Mouse (Mus musculus) heart, embryonic 14.5 days (tissue): ENCODE data around the gene Pih1d3. TPM values are rescaled to one million over a fixed set of nuclear protein-coding genes. Genes with fewer than 3 reads are reported as not detected.

ENCODE experiments used
- ATAC-seq: fragments of 200-750 bp; cut with Nextera tagmentation; 2 replicates; pipeline ENCODE4 v1.8.0; 2017; ENCODE audit warnings: low read depth, moderate TSS enrichment; ENCODE audit not compliant: insufficient number of reproducible peaks, insufficient read depth, low FRiP score
- H3K27ac ChIP-seq, 2 experiments: fragments of 200-500 bp in 1 of 2; fragments of 300-500 bp in 1 of 2; sonication (generic) in 1 of 2; replicated peaks in 1 of 2; 2 replicates each; pipeline ENCODE4 v1.5.1; 2012 to 2014; ENCODE audit warnings: low read depth in 2 of 2, low read length in 2 of 2, control low read depth in 1 of 2, mild to moderate bottlenecking in 1 of 2, mixed read lengths in 1 of 2; ENCODE audit not compliant: control insufficient read depth in 1 of 2, insufficient read depth in 1 of 2
- H3K27me3 ChIP-seq: fragments of 300-500 bp; sonication (generic); 2 replicates; pipeline ENCODE4 v1.6.1; 2014; ENCODE audit warnings: mild to moderate bottlenecking, low read length, control low read depth; ENCODE audit not compliant: control insufficient read depth, insufficient read depth
- H3K36me3 ChIP-seq: fragments of 300-500 bp; sonication (generic); 2 replicates; pipeline ENCODE4 v1.6.1; 2014; ENCODE audit warnings: mild to moderate bottlenecking, control low read depth, low read length, mixed read lengths; ENCODE audit not compliant: control insufficient read depth, insufficient read depth
- H3K4me1 ChIP-seq, 2 experiments: fragments of 200-500 bp in 1 of 2; fragments of 300-500 bp in 1 of 2; sonication (generic) in 1 of 2; 2 replicates each; pipeline ENCODE4 v1.6.1; 2012 to 2014; ENCODE audit warnings: low read length in 2 of 2, control low read depth in 1 of 2, mixed read lengths in 1 of 2; ENCODE audit not compliant: control insufficient read depth in 2 of 2, insufficient read depth in 2 of 2
- H3K4me2 ChIP-seq: fragments of 300-500 bp; sonication (generic); 2 replicates; pipeline ENCODE4 v1.6.1; 2014; ENCODE audit warnings: mild to moderate bottlenecking, low read length
- H3K4me3 ChIP-seq, 2 experiments: fragments of 200-500 bp in 1 of 2; fragments of 300-500 bp in 1 of 2; sonication (generic) in 1 of 2; 2 replicates each; pipeline ENCODE4 v1.5.1; 2012 to 2014; ENCODE audit warnings: low read length in 2 of 2, mild to moderate bottlenecking in 2 of 2, control low read depth in 1 of 2, low read depth in 1 of 2, moderate library complexity in 1 of 2; ENCODE audit not compliant: control insufficient read depth in 1 of 2, insufficient read depth in 1 of 2
- H3K9ac ChIP-seq: fragments of 300-500 bp; sonication (generic); 2 replicates; pipeline ENCODE4 v1.6.1; 2014; ENCODE audit warnings: mild to moderate bottlenecking, low read length
- H3K9me3 ChIP-seq: fragments of 300-500 bp; sonication (generic); 2 replicates; pipeline ENCODE4 v1.6.1; 2016; ENCODE audit warnings: low read length, control low read depth; ENCODE audit not compliant: control insufficient read depth
- WGBS: fragments of 180-500 bp; shearing (Covaris S2); extraction: QIAGEN DNeasy Blood & Tissue Kit; methylation state at CpG from one replicate; pipeline ENCODE4 v1.1.7; 2014; 5-methylcytosine and 5-hydroxymethylcytosine counted together
- polyA plus RNA-seq: library from polyadenylated mRNA; unstranded; fragments of >200 nt; fragmentation: Nextera tagmentation; extraction: Ambion mirVana; gene quantifications from 2 replicates; pipeline ENCODE4 v1.2.1, GENCODE M21; 2014

Gene Pih1d3
- polyA plus RNA-seq: not detected in 2 replicates

GRCm38 (mm10) chr1:31222564-31222963 is at the start of gene Pih1d3, which contains the start of gene 4931428L18Rik:
Gene Pih1d3, plus strand, starts transcription at chr1:31222838.
Gene 4931428L18Rik, minus strand, starts transcription at chr1:31222684.
- Histone ChIP-seq H3K9me3 (no peaks in the 10 kb centered on the region), H3K4me2 (no peak within 1 kb of the TSS), H3K4me1 (no peaks in the 10 kb centered on the region), H3K9ac (no peak within 1 kb of the TSS), H3K4me3 (no peak within 1 kb of the TSS), H3K27me3 (no peaks in the 10 kb centered on the region), H3K27ac (no peak within 1 kb of the TSS), H3K36me3 (no peaks in the 10 kb centered on the region)
- 73% methylated on average over 7 of the region's 7 CpGs for WGBS
- ATAC-seq: no peak

DNA sequence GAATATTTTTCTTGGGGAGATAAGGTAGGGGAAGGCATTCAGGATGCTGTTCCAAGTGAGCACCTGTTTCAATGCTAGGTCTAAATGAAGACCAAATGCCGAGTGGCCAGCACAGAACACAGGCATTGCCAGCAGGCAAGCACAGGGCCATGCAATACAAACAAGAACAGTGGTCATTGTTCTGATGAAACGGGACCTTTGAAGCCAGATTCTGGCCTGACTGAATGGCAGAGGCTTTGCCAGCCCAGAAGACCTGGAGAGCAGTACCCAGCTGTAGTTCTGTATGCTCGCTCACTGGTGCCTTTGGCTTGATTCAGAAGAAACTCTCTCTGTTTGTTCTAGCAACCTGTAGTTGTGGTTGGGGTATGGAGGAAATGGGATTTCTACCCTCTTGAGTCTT is 47.2 kb upstream of the Pih1d3 start:
- Histone ChIP-seq H3K4me3 (no peak overlapping the region), H3K27ac (no peak overlapping the region), H3K4me1 (no peaks in the 10 kb centered on the region), H3K9ac (no peak overlapping the region), H3K9me3 (no peaks in the 10 kb centered on the region), H3K36me3 (no peaks in the 10 kb centered on the region), H3K4me2 (no peak overlapping the region), H3K27me3 (no peaks in the 10 kb centered on the region)
- no peak for ATAC-seq
- WGBS: 73% methylated on average over 3 of the region's 3 CpGs

DNA sequence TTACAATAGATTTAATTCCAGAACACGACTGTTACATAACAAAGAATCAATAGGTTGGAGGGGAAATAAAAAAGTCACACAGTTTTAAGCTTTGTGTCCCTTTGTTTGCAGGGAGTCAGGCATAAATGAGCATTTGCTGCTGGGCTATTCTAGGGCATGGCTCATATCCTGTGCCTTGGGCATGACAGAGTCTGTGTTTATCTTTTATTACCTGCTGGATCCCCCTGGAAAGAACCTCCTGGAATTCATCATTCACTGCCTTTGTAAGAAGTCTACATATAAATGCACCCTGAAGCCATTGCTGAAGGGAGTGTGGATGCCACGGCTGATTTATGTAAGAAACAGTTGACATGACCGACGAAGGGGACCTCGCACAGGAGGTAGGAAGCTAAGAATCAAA is 46.5 kb upstream of the Pih1d3 start, which contains the start of gene Lgsn:
TSS of gene Lgsn (plus strand) at position 301 of the 400 bp plus-strand sequence.
- Histone ChIP-seq H3K4me2 (no peak within 1 kb of the TSS), H3K4me1 (no peaks in the 10 kb centered on the region), H3K4me3 (no peak within 1 kb of the TSS), H3K9me3 (no peaks in the 10 kb centered on the region), H3K36me3 (no peaks in the 10 kb centered on the region), H3K27me3 (no peaks in the 10 kb centered on the region), H3K27ac (no peak within 1 kb of the TSS), H3K9ac (no peak within 1 kb of the TSS)
- WGBS: 68% methylated on average over 5 of the region's 5 CpGs
- no peak for ATAC-seq

DNA sequence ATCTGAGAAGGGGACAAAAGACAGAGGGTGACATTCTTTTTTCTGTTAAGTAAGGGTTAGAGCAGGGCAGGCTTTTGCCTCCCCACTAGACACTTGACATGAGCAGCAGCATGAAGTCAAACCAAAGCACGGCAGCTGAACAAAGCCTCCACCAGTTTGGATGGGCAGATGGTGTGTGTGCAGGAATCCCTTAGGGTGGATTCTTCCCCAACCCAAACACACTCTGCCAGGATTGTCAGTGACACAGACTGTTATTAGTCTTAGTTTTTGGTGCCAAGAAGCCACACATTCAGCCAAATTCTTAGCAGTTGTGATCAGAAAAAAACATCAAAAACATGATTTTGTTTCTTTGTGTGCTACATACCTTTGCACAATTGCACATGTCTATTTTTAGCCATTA is 44.4 kb upstream of the Pih1d3 start:
- ATAC-seq: no peak
- Histone ChIP-seq H3K9me3 (no peaks in the 10 kb centered on the region), H3K4me1 (no peaks in the 10 kb centered on the region), H3K27me3 (no peaks in the 10 kb centered on the region), H3K4me3 (no peak overlapping the region), H3K4me2 (no peak overlapping the region), H3K36me3 (no peaks in the 10 kb centered on the region), H3K9ac (no peak overlapping the region), H3K27ac (no peak overlapping the region)
- 71% methylated on average over 1 of the region's 1 CpGs for WGBS

DNA sequence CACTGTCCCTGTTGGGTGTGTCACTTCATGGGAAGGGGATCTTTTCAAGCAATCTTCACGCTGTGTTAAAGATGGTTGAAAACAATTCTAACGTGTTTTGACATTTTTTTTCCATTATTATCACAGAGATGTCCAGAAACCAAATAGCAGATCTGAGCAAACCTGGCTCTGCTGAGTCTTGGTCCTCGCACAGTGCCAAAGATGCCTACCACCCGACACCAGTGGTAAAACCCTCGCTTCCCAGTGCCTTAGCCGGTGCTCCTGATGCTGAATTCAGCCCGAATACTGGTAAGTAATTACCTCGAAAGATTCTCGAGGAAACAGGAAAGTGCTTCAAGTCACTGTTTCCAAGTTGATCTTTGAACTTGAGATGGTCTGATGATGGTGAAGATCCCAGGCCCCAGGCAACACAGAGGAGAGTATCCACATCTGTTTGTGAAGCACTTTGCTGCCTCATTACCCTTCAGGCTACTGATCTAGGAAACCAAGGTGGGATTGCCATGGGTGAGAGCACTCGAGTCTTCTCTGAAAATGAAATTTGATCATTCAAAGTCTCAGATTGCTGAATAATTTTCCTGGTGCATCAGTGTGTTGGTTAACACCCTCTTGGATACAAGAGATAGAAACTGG is 32.3 kb upstream of the Pih1d3 start:
- H3K27me3 ChIP-seq: no peaks in the 10 kb centered on the region
- H3K9ac ChIP-seq: no peak overlapping the region
- no peak overlapping the region for H3K27ac ChIP-seq
- no peaks in the 10 kb centered on the region for H3K4me1 ChIP-seq
- WGBS: 73% methylated on average over 10 of the region's 10 CpGs
- H3K4me3 ChIP-seq: no peak overlapping the region
- H3K9me3 ChIP-seq: no peaks in the 10 kb centered on the region
- no peak overlapping the region for H3K4me2 ChIP-seq
- no peak for ATAC-seq
- H3K36me3 ChIP-seq: no peaks in the 10 kb centered on the region

DNA sequence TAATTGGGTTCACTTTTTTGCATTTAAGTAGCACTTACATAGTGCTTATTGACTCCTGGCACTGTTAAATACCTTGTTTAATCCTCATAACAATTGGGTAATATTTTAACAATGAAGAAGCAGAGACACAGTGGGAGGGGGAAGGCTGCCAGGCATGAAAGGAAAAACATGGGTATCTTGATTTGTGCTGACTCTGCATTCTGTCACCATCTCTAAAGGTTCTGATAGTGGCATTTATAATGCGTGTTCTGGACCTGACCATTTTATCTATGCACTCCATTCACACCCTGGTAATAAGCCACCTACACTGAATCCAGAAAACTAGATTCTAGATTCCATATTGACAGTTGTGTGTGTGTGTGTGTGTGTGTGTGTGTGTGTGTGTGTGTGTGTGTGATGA is 27.0 kb upstream of the Pih1d3 start:
- WGBS: 59% methylated on average over 1 of the region's 1 CpGs
- ATAC-seq: no peak

DNA sequence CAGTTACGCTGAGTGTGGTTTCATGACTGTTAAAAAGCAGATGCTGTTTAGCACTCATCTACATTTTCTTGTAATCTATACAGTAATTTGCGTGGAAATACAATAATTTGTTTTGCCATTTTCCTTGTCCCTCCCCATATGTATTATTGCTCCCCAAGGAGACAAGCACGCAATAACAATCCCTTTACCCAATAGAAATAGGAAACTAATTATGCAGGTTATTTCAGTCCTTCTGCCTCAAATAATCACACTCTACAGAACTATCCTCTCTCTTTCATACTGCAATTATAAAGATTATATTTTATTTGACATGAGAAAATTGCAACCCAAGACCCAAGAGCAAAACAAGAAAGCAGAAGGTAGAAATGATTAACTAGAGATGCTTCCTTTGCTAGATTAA is 25.7 kb upstream of the Pih1d3 start:
- no peak for ATAC-seq
- no peak overlapping the region for H3K9ac ChIP-seq
- no peaks in the 10 kb centered on the region for H3K27me3 ChIP-seq
- WGBS: 91% methylated on average over 3 of the region's 3 CpGs
- H3K4me1 ChIP-seq: no peaks in the 10 kb centered on the region
- H3K27ac ChIP-seq: no peak overlapping the region
- no peaks in the 10 kb centered on the region for H3K9me3 ChIP-seq
- H3K4me3 ChIP-seq: no peak overlapping the region
- no peak overlapping the region for H3K4me2 ChIP-seq
- no peaks in the 10 kb centered on the region for H3K36me3 ChIP-seq

More for the DNA sequence above, 27.0 kb upstream of the Pih1d3 start:
- Histone ChIP-seq H3K27me3 (no peaks in the 10 kb centered on the region), H3K4me2 (no peak overlapping the region), H3K4me3 (no peak overlapping the region), H3K27ac (no peak overlapping the region), H3K9me3 (no peaks in the 10 kb centered on the region), H3K4me1 (no peaks in the 10 kb centered on the region), H3K36me3 (no peaks in the 10 kb centered on the region), H3K9ac (no peak overlapping the region)

- WGBS: 83% methylated on average over 10 of the region's 10 CpGs
- H3K27me3 ChIP-seq: no peaks in the 10 kb centered on the region
- H3K4me1 ChIP-seq: no peaks in the 10 kb centered on the region
- no peaks in the 10 kb centered on the region for H3K36me3 ChIP-seq
- H3K27ac ChIP-seq: no peak overlapping the region
- H3K4me2 ChIP-seq: no peak overlapping the region
- H3K9me3 ChIP-seq: no peaks in the 10 kb centered on the region
- no peak for ATAC-seq
- no peak overlapping the region for H3K9ac ChIP-seq
- H3K4me3 ChIP-seq: no peak overlapping the region
Measured at GRCm38 (mm10) chr1:31203771-31204170, 18.9 kb upstream of the Pih1d3 start.
